Mouse (Mus musculus): ENCODE measurements around the gene Mup17.
"Not testable (repeated sequence)": the region's sequence is repeated elsewhere in the genome, so short reads cannot be mapped to it uniquely, and the experiment has no call there.

Gene Mup17

DNA sequence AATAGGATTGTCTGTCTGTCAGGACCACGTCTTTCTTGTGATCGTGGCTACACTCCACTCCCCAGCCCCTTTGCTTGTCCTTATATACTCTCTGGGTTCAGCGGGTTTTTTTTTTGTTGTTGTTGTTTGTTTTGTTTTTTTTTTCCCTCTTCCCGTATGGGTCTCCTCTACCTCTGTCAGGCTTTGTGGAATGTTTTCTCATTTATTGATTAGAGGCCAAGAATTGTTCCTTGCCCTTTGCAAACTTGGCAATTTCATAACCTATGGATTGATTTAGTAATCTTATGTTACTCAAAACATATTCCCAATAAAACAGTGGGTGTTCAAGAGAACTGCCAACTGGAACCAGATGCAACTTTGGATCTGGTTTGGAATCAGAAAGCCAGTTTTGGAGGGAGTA, at the start of gene Mup17:
Gene Mup17 (minus strand): TSS at position 101 of the 400 bp plus-strand sequence.
- not testable (repeated sequence) for DNase-seq (ENCODE audit: low read depth, low spot score)

DNA sequence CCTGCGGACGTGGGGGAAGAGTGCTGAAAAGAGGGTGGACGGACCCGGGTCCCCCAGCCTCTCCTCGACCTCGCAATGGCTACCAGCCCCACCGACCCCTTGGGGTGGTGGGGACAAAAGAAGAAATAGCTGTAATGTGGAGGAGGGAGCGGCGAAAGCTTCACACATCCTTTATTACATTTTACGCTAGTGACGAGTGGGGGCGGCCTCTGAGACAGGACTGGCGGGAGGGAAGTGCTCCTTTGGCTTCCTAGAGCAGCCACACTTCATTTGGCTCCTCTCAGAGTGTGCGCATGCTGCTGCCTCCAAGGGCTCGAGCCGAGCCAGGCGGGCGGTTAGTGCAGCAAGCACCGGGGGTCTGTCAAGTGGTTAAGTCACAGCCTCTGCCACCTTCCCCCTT, 24.1 kb downstream of the Mup17 start:
- DNase-seq (ENCODE audit: low read depth, low spot score): not testable (repeated sequence)

DNA sequence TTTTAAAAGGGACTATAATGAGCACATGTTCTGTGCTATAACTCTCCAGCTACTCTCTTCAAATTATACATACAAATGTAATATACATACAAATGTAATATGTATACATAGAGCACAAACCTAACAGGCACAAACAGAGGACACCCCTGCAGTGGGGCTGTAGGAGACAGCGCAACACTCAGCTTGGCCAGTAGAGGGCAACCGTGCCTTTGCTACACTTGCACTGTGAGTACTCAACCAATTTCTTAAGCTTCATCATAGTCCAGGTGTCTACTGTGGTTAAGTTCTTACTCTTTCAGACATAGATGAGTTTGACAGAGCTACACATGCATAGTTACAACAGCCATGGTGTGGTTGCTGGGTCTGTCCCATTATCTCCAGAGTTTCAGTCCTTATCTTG, 39.8 kb downstream of the Mup17 start:
- DNase-seq (ENCODE audit: low read depth, low spot score): not testable (repeated sequence)

Data from retina, adult 2 months (tissue).